Comparison of ENCODE assay signal across 18 mouse cellular contexts in the genomic region with DNA sequence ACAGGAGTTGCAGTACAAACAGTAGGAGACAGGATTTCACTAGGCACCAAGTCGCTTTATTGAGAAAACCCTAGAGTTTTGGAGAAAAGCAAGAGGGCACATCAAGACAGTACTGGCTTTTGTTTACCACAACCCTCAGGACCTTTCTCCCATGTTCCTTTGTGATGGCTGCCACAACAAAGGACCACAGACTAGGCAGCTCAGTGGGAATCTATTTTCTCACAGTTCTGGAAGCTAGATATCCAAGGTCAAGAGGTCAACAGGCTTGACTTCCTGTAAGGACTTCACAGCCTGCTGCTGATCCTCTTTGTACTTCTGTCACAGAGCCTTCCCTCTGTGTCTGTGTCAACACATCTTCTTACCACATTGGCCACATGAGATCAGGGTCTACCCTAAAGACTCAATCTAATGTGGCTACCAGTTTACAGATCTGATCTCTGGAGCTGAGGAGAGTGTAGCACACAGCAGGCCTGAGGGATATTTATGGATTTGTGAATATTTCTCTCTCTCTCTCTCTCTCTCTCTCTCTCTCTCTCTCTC. TPM values are rescaled to one million over a fixed set of nuclear protein-coding genes. Genes with fewer than 3 reads are reported as not detected.
DNase-seq lines count a peak whose midpoint lies in the region; ATAC-seq lines count a peak whose summit lies in the region.
"Had no signal": no experiment of that assay in that cellular context is flagged by ENCODE, and none has a peak within 500 bp of the region (broad histone marks: within the 10 kb centered on the region; RNA-seq: fewer than 3 reads in every experiment).

No protein-coding gene starts in this region.

- no peak overlapping the region for H3K4me3 ChIP-seq in kidney, embryonic 16.5 days (ENCODE audit: low read length)
- H3K4me3 ChIP-seq: lung, embryonic 15.5 days had no signal

- H3K27me3 ChIP-seq in kidney, embryonic 16.5 days (ENCODE audit: insufficient read depth, low read length), result no peaks in the 10 kb centered on the region
- H3K27me3 ChIP-seq: CH12.LX; lung, embryonic 15.5 days had no signal

- H3K9ac ChIP-seq in kidney, embryonic 16.5 days (replicated peaks; ENCODE audit: low read length), result no peak overlapping the region
- H3K9ac ChIP-seq: liver, embryonic 14.5 days; lung, embryonic 15.5 days had no signal

- no peak overlapping the region for H3K27ac ChIP-seq in kidney, embryonic 16.5 days (ENCODE audit: low read length)
- H3K27ac ChIP-seq: liver, embryonic 14.5 days; lung, embryonic 15.5 days; macrophage; stomach, postnatal 0 days had no signal

- H3K4me2 ChIP-seq in kidney, embryonic 16.5 days (replicated peaks; ENCODE audit: low read depth, low read length), result no peak overlapping the region
- H3K4me2 ChIP-seq: lung, embryonic 15.5 days had no signal

- ATAC-seq in granulocyte monocyte progenitor cell, adult 5-6 weeks (replicated peaks; ENCODE audit: poor library complexity, severe bottlenecking), result peak; percentile 59
- no peak for ATAC-seq in kidney, embryonic 16.5 days (ENCODE audit: low FRiP score, low TSS enrichment)
- ATAC-seq: activated CD4-positive, CD25-positive, alpha-beta regulatory T cell, adult 4 months; forebrain, embryonic 16.5 days had no signal

- H3K4me1 ChIP-seq in kidney, embryonic 16.5 days (ENCODE audit: insufficient read depth, low read length), result no peaks in the 10 kb centered on the region
- H3K4me1 ChIP-seq: lung, embryonic 15.5 days had no signal

- no peaks in the 10 kb centered on the region for H3K9me3 ChIP-seq in kidney, embryonic 16.5 days (ENCODE audit: low read length)
- H3K9me3 ChIP-seq: lung, embryonic 15.5 days had no signal

- DNase-seq in heart, adult 11 months, result peak; percentile 54
- no peak for DNase-seq in heart, postnatal 4 days
- peak; percentile 13 for DNase-seq in thymus, postnatal 0 days (ENCODE audit: low spot score)
- no peak for DNase-seq in thymus, postnatal 10 days (ENCODE audit: low spot score in 2 of 2)
- DNase-seq in frontal cortex, postnatal 36 days (ENCODE audit: low spot score in 2 of 2), result no peak
- DNase-seq: cerebellum, adult 11 months; kidney, adult 18-20 months; right cerebral cortex, adult 18-20 months; thymus, postnatal 14 days had no signal

- WGBS in kidney, embryonic 16.5 days, result 72% methylated on average over 1 of the region's 1 CpGs

- no peaks in the 10 kb centered on the region for H3K36me3 ChIP-seq in kidney, embryonic 16.5 days (ENCODE audit: insufficient read depth, low read length)
- H3K36me3 ChIP-seq: lung, embryonic 15.5 days had no signal

RNA-seq across cellular contexts. Expression of gene Arhgap11a, which starts 54.6 kb away (rescaled TPM):
- 10 to 100 TPM; 40.9 to 44.8 TPM for total RNA-seq in heart, postnatal 4 days (2021)
- 22.7 and 27.4 TPM in 2 replicates for polyA plus RNA-seq in thymus, postnatal 0 days (2015; fragmentation: Nextera tagmentation; extraction: Ambion mirVana)
- 38.8 and 47.1 TPM in 2 replicates for total RNA-seq in granulocyte monocyte progenitor cell, adult 5-6 weeks (2014; fragmentation: Nextera tagmentation)
- 43.6 and 46.7 TPM in 2 replicates for total RNA-seq in granulocyte monocyte progenitor cell, adult 5-6 weeks (2017)
- 28.3 and 31.8 TPM in 2 replicates for polyA plus RNA-seq in kidney, embryonic 16.5 days (2015; fragmentation: Nextera tagmentation; extraction: Ambion mirVana)

Comparison
In these comparisons a context has a peak if more than half of its experiments do, and no peak if none do; other contexts are left out.
1. DNase-seq: peak in heart, adult 11 months (single experiment) and thymus, postnatal 0 days (single experiment); none in heart, postnatal 4 days (single experiment), thymus, postnatal 10 days (0 of 2) and frontal cortex, postnatal 36 days (0 of 2).